Mouse (Mus musculus) MEL (cell line): ENCODE measurements around the gene Fam193b. TPM values are rescaled to one million over a fixed set of nuclear protein-coding genes. Genes with fewer than 3 reads are reported as not detected.
A peak's percentile ranks its signal among the peaks of the same experiment; 100 is the strongest.

ENCODE experiments used
- DNase-seq: peaks from one replicate; pipeline ENCODE4 v3.0.0; 2011; ENCODE audit warnings: low read depth, low spot score
- H3K27ac ChIP-seq: 2 replicates; pipeline ENCODE4 v1.5.1; 2012; ENCODE audit warnings: low read depth, mild to moderate bottlenecking, control low read depth, low read length, moderate library complexity; ENCODE audit not compliant: control insufficient read depth
- H3K27me3 ChIP-seq, 2 experiments: fragments of 150-350 bp in 1 of 2; sonication (generic) in 1 of 2; 2 replicates each; pipeline ENCODE4 v1.6.1; 2012; ENCODE audit warnings: low read length in 2 of 2, mild to moderate bottlenecking in 2 of 2, improper control_type of control experiment in 1 of 2, moderate library complexity in 1 of 2; ENCODE audit not compliant: insufficient read depth in 2 of 2, control insufficient read depth in 1 of 2
- H3K36me3 ChIP-seq, 2 experiments: 2 replicates each; pipeline ENCODE4 v1.6.1; 2012 to 2014; ENCODE audit warnings: low read length in 2 of 2, improper control_type of control experiment in 1 of 2, inconsistent platforms in 1 of 2, mild to moderate bottlenecking in 1 of 2; ENCODE audit not compliant: insufficient read depth in 2 of 2, control insufficient read depth in 1 of 2
- H3K4me1 ChIP-seq, 2 experiments: fragments of 150-350 bp in 1 of 2; sonication (generic) in 1 of 2; 2 replicates each; pipeline ENCODE4 v1.6.1; 2012; ENCODE audit warnings: low read length in 2 of 2, improper control_type of control experiment in 1 of 2, mild to moderate bottlenecking in 1 of 2; ENCODE audit not compliant: insufficient read depth in 2 of 2, control insufficient read depth in 1 of 2
- H3K4me3 ChIP-seq, 2 experiments: fragments of 150-350 bp in 1 of 2; sonication (generic) in 1 of 2; 2 replicates each; pipeline ENCODE4 v1.5.1; 2012; ENCODE audit warnings: low read depth in 2 of 2, low read length in 2 of 2, mild to moderate bottlenecking in 2 of 2, moderate library complexity in 2 of 2, control low read depth in 1 of 2, improper control_type of control experiment in 1 of 2; ENCODE audit not compliant: control insufficient read depth in 1 of 2, insufficient read depth in 1 of 2
- H3K79me2 ChIP-seq: 2 replicates; pipeline ENCODE4 v1.6.1; 2012; ENCODE audit warnings: mild to moderate bottlenecking, low read length, moderate library complexity; ENCODE audit not compliant: control insufficient read depth, poor library complexity, insufficient read depth
- H3K9ac ChIP-seq: 2 replicates; pipeline ENCODE4 v1.6.1; 2012; ENCODE audit warnings: low read depth, mild to moderate bottlenecking, control low read depth, low read length, moderate library complexity; ENCODE audit not compliant: control insufficient read depth, poor library complexity, severe bottlenecking
- H3K9me3 ChIP-seq: fragments of 150-350 bp; sonication (generic); replicated peaks from 2 replicates; pipeline ENCODE4 v1.6.1; 2012; ENCODE audit warnings: mild to moderate bottlenecking, low read length, improper control_type of control experiment, moderate library complexity; ENCODE audit not compliant: insufficient read depth
- CHD2 ChIP-seq: IDR thresholded peaks from 2 replicates; pipeline ENCODE4 v1.6.1; 2011; ENCODE audit warnings: low read length, improper control_type of control experiment
- ELF1 ChIP-seq: IDR thresholded peaks from 2 replicates; pipeline ENCODE4 v1.6.1; 2014; ENCODE audit warnings: low read depth, mild to moderate bottlenecking, inconsistent platforms, low read length, improper control_type of control experiment, moderate library complexity
- EP300 ChIP-seq, 2 experiments: IDR thresholded peaks; 2 replicates each; pipeline ENCODE4 v1.6.1; 2011; ENCODE audit warnings: improper control_type of control experiment in 2 of 2, low read length in 2 of 2, low read depth in 1 of 2, mild to moderate bottlenecking in 1 of 2
- ETS1 ChIP-seq: IDR thresholded peaks from 2 replicates; pipeline ENCODE4 v1.6.1; 2012; ENCODE audit warnings: low read depth, mild to moderate bottlenecking, inconsistent platforms, low read length, improper control_type of control experiment, moderate library complexity
- GATA1 ChIP-seq: IDR thresholded peaks from 2 replicates; pipeline ENCODE4 v1.6.1; 2011; ENCODE audit warnings: low read depth, low read length, improper control_type of control experiment
- HCFC1 ChIP-seq: IDR thresholded peaks from 2 replicates; pipeline ENCODE4 v1.6.1; 2012; ENCODE audit warnings: low read depth, mild to moderate bottlenecking, inconsistent platforms, low read length, improper control_type of control experiment, moderate library complexity
- JUND ChIP-seq: IDR thresholded peaks from 2 replicates; pipeline ENCODE4 v1.6.1; 2011; ENCODE audit warnings: low read depth, mild to moderate bottlenecking, improper control_type of control experiment, low read length
- KAT2A ChIP-seq: conservative IDR thresholded peaks from 2 replicates; pipeline ENCODE4 v1.6.1; 2012; ENCODE audit warnings: low read depth, low read length, improper control_type of control experiment, inconsistent platforms
- MAX ChIP-seq: IDR thresholded peaks from 2 replicates; pipeline ENCODE4 v1.6.1; 2011; ENCODE audit warnings: low read length, improper control_type of control experiment
- MAZ ChIP-seq: IDR thresholded peaks from 2 replicates; pipeline ENCODE4 v1.6.1; 2012; ENCODE audit warnings: low read depth, mild to moderate bottlenecking, inconsistent platforms, low read length, improper control_type of control experiment
- MXI1 ChIP-seq: IDR thresholded peaks from 2 replicates; pipeline ENCODE4 v1.6.1; 2011; ENCODE audit warnings: mild to moderate bottlenecking, low read depth, low read length, improper control_type of control experiment
- MYB ChIP-seq: IDR thresholded peaks from 2 replicates; pipeline ENCODE4 v1.6.1; 2011; ENCODE audit warnings: mild to moderate bottlenecking, low read depth, low read length, improper control_type of control experiment
- NELFE ChIP-seq: IDR thresholded peaks from 2 replicates; pipeline ENCODE4 v1.6.1; 2011; ENCODE audit warnings: low read depth, low read length, improper control_type of control experiment
- NRF1 ChIP-seq: IDR thresholded peaks from 2 replicates; pipeline ENCODE4 v1.6.1; 2014; ENCODE audit warnings: low read depth, mild to moderate bottlenecking, inconsistent platforms, low read length, improper control_type of control experiment, moderate library complexity; ENCODE audit not compliant: poor library complexity, insufficient read depth, severe bottlenecking
- POLR2A ChIP-seq, 2 experiments: IDR thresholded peaks; 2 replicates each; pipeline ENCODE4 v1.6.1; 2011 to 2012; ENCODE audit warnings: low read length in 2 of 2, mild to moderate bottlenecking in 2 of 2, control low read depth in 1 of 2, improper control_type of control experiment in 1 of 2, low read depth in 1 of 2, moderate library complexity in 1 of 2; ENCODE audit not compliant: control insufficient read depth in 1 of 2, insufficient read depth in 1 of 2, poor library complexity in 1 of 2
- POLR2AphosphoS2 ChIP-seq: IDR thresholded peaks from 2 replicates; pipeline ENCODE4 v1.6.1; 2011; ENCODE audit warnings: low read length, improper control_type of control experiment
- POLR2AphosphoS5 ChIP-seq: IDR thresholded peaks from 2 replicates; pipeline ENCODE4 v1.6.1; 2012; ENCODE audit warnings: low read depth, borderline replicate concordance, mild to moderate bottlenecking, inconsistent platforms, low read length, moderate library complexity, mixed read lengths
- RCOR1 ChIP-seq: IDR thresholded peaks from 2 replicates; pipeline ENCODE4 v1.6.1; 2012; ENCODE audit warnings: low read depth, mild to moderate bottlenecking, inconsistent platforms, low read length, improper control_type of control experiment
- TAL1 ChIP-seq: IDR thresholded peaks from 2 replicates; pipeline ENCODE4 v1.6.1; 2012; ENCODE audit warnings: mild to moderate bottlenecking, inconsistent platforms, low read length, moderate library complexity, mixed read lengths
- TBP ChIP-seq: IDR thresholded peaks from 2 replicates; pipeline ENCODE4 v1.8.0; 2011; ENCODE audit warnings: low read depth, low read length, improper control_type of control experiment
- TCF12 ChIP-seq: IDR thresholded peaks from 2 replicates; pipeline ENCODE4 v1.6.1; 2014; ENCODE audit warnings: low read depth, mild to moderate bottlenecking, inconsistent platforms, low read length, improper control_type of control experiment, moderate library complexity
- UBTF ChIP-seq: IDR thresholded peaks from 2 replicates; pipeline ENCODE4 v1.6.1; 2012; ENCODE audit warnings: low read depth, mild to moderate bottlenecking, inconsistent platforms, low read length, improper control_type of control experiment, moderate library complexity, borderline replicate concordance; ENCODE audit not compliant: insufficient read depth
- USF1 ChIP-seq: IDR thresholded peaks from 2 replicates; pipeline ENCODE4 v1.6.1; 2014; ENCODE audit warnings: low read depth, mild to moderate bottlenecking, inconsistent platforms, low read length, improper control_type of control experiment, moderate library complexity
- polyA plus RNA-seq, 2 experiments: library from polyadenylated mRNA; stranded (reverse) in 1 of 2; unstranded in 1 of 2; fragments of >175 nt in 1 of 2; fragments of >200 nt in 1 of 2; gene quantifications; 2 replicates each; pipeline versions ENCODE4 v1.2.1 to v1.2.4; 2012; ENCODE audit warnings: low replicate concordance in 2 of 2, low read depth in 1 of 2; ENCODE audit not compliant: insufficient read length in 2 of 2, insufficient read depth in 1 of 2, missing spikeins in 1 of 2
- total RNA-seq: library from RNA; depleted of rRNA; stranded (reverse); fragments of 300-350 nt; gene quantifications from 2 replicates; pipeline ENCODE4 v1.2.3, GENCODE M21; 2012

Fam193b gene
- total and polyA plus RNA-seq, 3 experiments, result 11.9 to 38.7 TPM; not detected in 1

DNA sequence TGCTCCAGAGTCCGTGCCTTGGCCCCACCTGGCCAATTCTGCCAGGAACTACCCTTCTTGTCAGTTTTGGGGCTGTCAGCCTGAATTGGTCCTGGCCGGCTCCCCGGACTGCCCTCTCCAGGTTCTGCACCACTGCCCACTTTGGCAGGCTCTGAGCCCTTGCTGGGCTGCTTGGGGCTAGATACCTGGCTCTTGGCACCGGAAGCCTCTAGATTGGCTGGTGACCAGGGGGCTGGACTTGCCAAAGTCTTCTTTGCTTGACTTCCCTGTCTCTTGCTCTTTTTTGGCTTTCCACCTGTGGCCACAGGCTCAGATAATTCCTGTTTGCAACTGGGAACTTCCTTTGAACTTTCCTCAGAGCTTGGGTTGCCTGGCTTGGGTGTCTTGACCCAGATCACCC, 28.0 kb downstream of the Fam193b start:
- no peaks in the 10 kb centered on the region for H3K9me3 ChIP-seq
- DNase-seq, result no peak
- no peaks in the 10 kb centered on the region for H3K79me2 ChIP-seq
- H3K4me1 ChIP-seq, result no peaks in the 10 kb centered on the region
- no peak overlapping the region for H3K27ac ChIP-seq
- H3K36me3 ChIP-seq, result peaks cover 0 to 2% of the 10 kb centered on the region in 2 experiments; a peak in 1 of 4 replicates
- no peaks in the 10 kb centered on the region for H3K27me3 ChIP-seq
- H3K9ac ChIP-seq, result no peak overlapping the region
- TF ChIP-seq MAX, result no peak
- TF ChIP-seq POLR2A (IDR thresholded peaks at IDR 0.05; ENCODE audit: control insufficient read depth in 1 of 2, insufficient read depth in 1 of 2, low read depth in 1 of 2, low read length in 2 of 2, poor library complexity in 1 of 2), result no peak
- TF ChIP-seq CHD2, result no peak
- no peak for TF ChIP-seq MXI1
- TF ChIP-seq HCFC1, result no peak
- no peak for TF ChIP-seq MYB
- TF ChIP-seq GATA1, result no peak
- TF ChIP-seq ELF1, result no peak
- TF ChIP-seq ETS1, result no peak
- TF ChIP-seq TAL1, result no peak
- no peak for TF ChIP-seq POLR2AphosphoS2
- no peak overlapping the region for H3K4me3 ChIP-seq

DNA sequence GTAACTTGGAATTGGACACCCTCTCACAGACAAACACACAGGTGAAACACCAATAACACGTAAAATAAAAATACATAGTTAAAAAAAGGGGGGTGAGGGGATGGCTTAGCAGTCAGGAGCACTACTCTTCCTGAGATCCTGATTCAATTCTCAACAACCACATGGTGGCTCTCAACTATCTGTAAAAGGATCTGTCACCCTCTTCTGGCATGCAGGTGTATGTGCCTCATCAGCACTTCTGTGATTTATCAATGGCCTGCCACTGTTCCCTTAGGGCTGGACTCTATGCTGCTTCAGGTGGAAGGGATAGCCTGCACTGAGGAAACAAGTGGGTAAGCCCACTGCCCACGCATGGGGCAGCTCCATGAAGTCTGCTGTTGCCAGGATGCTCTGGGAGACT, 30.0 kb downstream of the Fam193b start:
- H3K4me3 ChIP-seq, result no peak overlapping the region
- DNase-seq, result no peak
- no peaks in the 10 kb centered on the region for H3K9me3 ChIP-seq
- peaks cover 3% of the 10 kb centered on the region; the same call in 1 of the 2 replicates for H3K79me2 ChIP-seq
- no peak for TF ChIP-seq POLR2AphosphoS5
- no peak overlapping the region for H3K9ac ChIP-seq
- H3K36me3 ChIP-seq, result peaks cover 0 to 2% of the 10 kb centered on the region in 2 experiments; a peak in 1 of 4 replicates
- no peaks in the 10 kb centered on the region for H3K27me3 ChIP-seq
- no peaks in the 10 kb centered on the region for H3K4me1 ChIP-seq
- H3K27ac ChIP-seq, result no peak overlapping the region

DNA sequence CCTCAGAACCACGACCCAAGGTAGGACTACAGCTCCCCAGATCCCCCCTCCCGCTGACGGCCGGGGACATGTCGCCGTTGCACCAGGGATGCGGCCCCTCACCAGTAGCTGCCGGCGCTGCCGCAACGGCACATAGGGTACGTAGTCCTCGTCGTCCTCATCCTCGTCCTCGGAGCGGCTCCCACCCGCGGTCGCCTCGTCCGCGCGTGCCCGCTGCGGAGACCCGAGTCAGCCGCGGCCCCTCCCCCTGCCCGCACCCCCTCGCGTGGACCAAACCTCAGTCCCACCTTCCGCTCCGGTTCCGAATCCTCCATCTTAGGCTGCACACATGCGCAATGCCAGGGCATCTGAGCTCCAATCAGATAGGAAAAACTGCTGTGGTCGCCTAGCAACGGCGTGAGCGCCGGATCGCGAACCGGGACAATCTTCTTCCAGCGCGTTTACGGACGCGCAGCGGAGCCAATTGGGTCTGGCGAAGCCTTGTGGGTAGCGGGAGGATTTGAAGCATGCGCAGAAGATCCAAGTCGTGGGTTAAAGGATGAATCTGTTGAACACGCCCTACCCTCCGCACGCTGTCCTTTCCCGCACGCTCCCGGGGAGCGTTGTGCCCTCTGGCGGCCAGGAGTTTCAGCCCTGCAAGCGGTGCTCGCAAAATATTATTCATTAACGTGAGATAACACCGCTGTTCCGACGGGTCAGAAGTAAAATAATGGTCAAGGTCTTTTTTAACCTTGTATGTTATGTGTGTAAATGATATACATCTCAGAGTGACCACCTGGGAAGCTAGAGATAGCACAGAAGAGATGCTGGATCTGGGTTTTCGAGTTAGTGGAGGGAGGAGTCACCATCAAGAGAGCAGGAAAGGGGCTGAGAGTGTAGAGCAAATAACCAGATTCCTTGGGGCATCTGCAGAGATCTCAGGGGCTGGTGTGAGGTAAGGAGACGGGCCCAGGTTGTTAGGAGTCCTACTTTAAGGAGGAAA, 34.4 kb downstream of the Fam193b start, which contains the start of gene Ddx41:
Ddx41 (minus strand) TSS at position 465 of the 982 bp plus-strand sequence.
- Histone ChIP-seq H3K79me2 (peaks cover 7% of the 10 kb centered on the region), H3K36me3 (0 out of 4 replicates have a peak, but pooled peaks cover 0 to 4% of the 10 kb centered on the region in 2 experiments), H3K27ac (no peak within 1 kb of the TSS), H3K27me3 (no peaks in the 10 kb centered on the region), H3K9me3 (no peaks in the 10 kb centered on the region), H3K4me3 (peak within 1 kb of the TSS; percentile 68 to 75), H3K4me1 (peaks cover 0 to 4% of the 10 kb centered on the region in 2 experiments; a peak in 1 of 4 replicates), H3K9ac (peak within 1 kb of the TSS; percentile 81)
- DNase-seq, result peak; percentile 100
- peak; percentile 44; the same call in 1 of the 2 replicates for TF ChIP-seq USF1
- TF ChIP-seq POLR2AphosphoS2, result peak; percentile 71; the same call in 1 of the 2 replicates
- peak; percentile 98 for TF ChIP-seq HCFC1
- peak; percentile 66; the same call in 1 of the 2 replicates for TF ChIP-seq MAZ
- peak; percentile 71 for TF ChIP-seq NELFE
- peak; percentile 86 for TF ChIP-seq ELF1
- TF ChIP-seq CHD2, result no peak
- TF ChIP-seq TBP, result peak; percentile 72
- peak; percentile 42; the same call in 1 of the 2 replicates for TF ChIP-seq ETS1
- TF ChIP-seq KAT2A, result peak; percentile 74
- peak; percentile 69 for TF ChIP-seq TCF12
- TF ChIP-seq NRF1, result peak; percentile 84
- TF ChIP-seq UBTF, result no peak
- no peak for TF ChIP-seq RCOR1
- no peak for TF ChIP-seq JUND
- TF ChIP-seq MAX, result peak; percentile 81; the same call in 1 of the 2 replicates
- TF ChIP-seq EP300 (IDR thresholded peaks at IDR 0.05; ENCODE audit: low read depth in 1 of 2, low read length in 2 of 2), result peak in 1 of 2 experiments; percentile 50; a peak in 1 of 4 replicates
